Mouse (Mus musculus) brown adipose tissue, adult 24 weeks (tissue): Measurements from ENCODE around the gene Lnx2. TPM values are rescaled to one million over a fixed set of nuclear protein-coding genes. Genes with fewer than 3 reads are reported as not detected.

Experiments used
- H3K27ac ChIP-seq: fragments of 200-500 bp; replicated peaks from 2 replicates; pipeline ENCODE4 v1.5.1; 2012; ENCODE audit warnings: low read depth, mild to moderate bottlenecking, low read length
- H3K4me1 ChIP-seq: fragments of 200-500 bp; 2 replicates; pipeline ENCODE4 v1.6.1; 2012; ENCODE audit warnings: low read length, mixed read lengths; ENCODE audit not compliant: control insufficient read depth, insufficient read depth, insufficient read length
- H3K4me3 ChIP-seq: fragments of 200-500 bp; 2 replicates; pipeline ENCODE4 v1.5.1; 2012; ENCODE audit warnings: low read depth, mild to moderate bottlenecking, low read length, moderate library complexity; ENCODE audit not compliant: insufficient read depth
- polyA plus RNA-seq: library from polyadenylated mRNA; stranded (reverse); fragments of >200 nt; gene quantifications from 2 replicates; pipeline ENCODE4 v1.2.4, GENCODE M21; 2012; ENCODE audit not compliant: missing spikeins, insufficient read depth, insufficient read length

The Lnx2 gene
- polyA plus RNA-seq, 1 experiment, result 7.0 TPM

- H3K4me1 ChIP-seq, result peaks cover 4% of the 10 kb centered on the region; the same call in 1 of the 2 replicates
- H3K27ac ChIP-seq, result no peak overlapping the region
- H3K4me3 ChIP-seq, result no peak overlapping the region
Measured at GRCm38 (mm10) chr5:146993509-146993908, 82.9 kb downstream of the Lnx2 start.

- peaks cover 8% of the 10 kb centered on the region; the same call in 1 of the 2 replicates for H3K4me1 ChIP-seq
- 0 out of 2 replicates have a peak overlapping the region, but pooled peaks have one; percentile 23 for H3K27ac ChIP-seq
- H3K4me3 ChIP-seq, result no peak overlapping the region
Measured at GRCm38 (mm10) chr5:146989051-146989450, 87.3 kb downstream of the Lnx2 start.

GRCm38 (mm10) chr5:146987588-146987987 lies 88.8 kb downstream of the Lnx2 start:
- Histone ChIP-seq H3K4me3 (no peak overlapping the region), H3K4me1 (peaks cover 8% of the 10 kb centered on the region; the same call in 1 of the 2 replicates)

GRCm38 (mm10) chr5:146985725-146986433 lies 90.5 kb downstream of the Lnx2 start:
- Histone ChIP-seq H3K4me3 (no peak overlapping the region), H3K27ac (no peak overlapping the region), H3K4me1 (peaks cover 8% of the 10 kb centered on the region; the same call in 1 of the 2 replicates)

More at GRCm38 (mm10) chr5:146987588-146987987, 88.8 kb downstream of the Lnx2 start:
- H3K27ac ChIP-seq, result no peak overlapping the region

- Histone ChIP-seq H3K4me1 (peaks cover 3% of the 10 kb centered on the region; the same call in 1 of the 2 replicates), H3K4me3 (no peak overlapping the region), H3K27ac (no peak overlapping the region)
Measured at GRCm38 (mm10) chr5:146983216-146983615, 93.2 kb downstream of the Lnx2 start.

GRCm38 (mm10) chr5:146981376-146981775 lies 95.0 kb downstream of the Lnx2 start:
- no peaks in the 10 kb centered on the region for H3K4me1 ChIP-seq
- no peak overlapping the region for H3K4me3 ChIP-seq
- H3K27ac ChIP-seq, result no peak overlapping the region

GRCm38 (mm10) chr5:146974781-146975123 lies 101.6 kb downstream of the Lnx2 start:
- H3K4me1 ChIP-seq, result no peaks in the 10 kb centered on the region
- H3K4me3 ChIP-seq, result no peak overlapping the region
- H3K27ac ChIP-seq, result peak overlapping the region; percentile 31

- Histone ChIP-seq H3K4me1 (no peaks in the 10 kb centered on the region), H3K4me3 (no peak overlapping the region), H3K27ac (0 out of 2 replicates have a peak overlapping the region, but pooled peaks have one; percentile 8)
Measured at GRCm38 (mm10) chr5:146973858-146974780, 102.3 kb downstream of the Lnx2 start.

- H3K4me3 ChIP-seq, result no peak overlapping the region
- no peaks in the 10 kb centered on the region for H3K4me1 ChIP-seq
- H3K27ac ChIP-seq, result no peak overlapping the region
Measured at GRCm38 (mm10) chr5:146973353-146973752, 103.0 kb downstream of the Lnx2 start.

GRCm38 (mm10) chr5:146971776-146972561 lies 104.4 kb downstream of the Lnx2 start:
- no peaks in the 10 kb centered on the region for H3K4me1 ChIP-seq
- no peak overlapping the region for H3K27ac ChIP-seq
- no peak overlapping the region for H3K4me3 ChIP-seq

- Histone ChIP-seq H3K27ac (no peak overlapping the region), H3K4me3 (no peak overlapping the region), H3K4me1 (peaks cover 9% of the 10 kb centered on the region; the same call in 1 of the 2 replicates)
Measured at GRCm38 (mm10) chr5:146968695-146969393, 107.5 kb downstream of the Lnx2 start.
